Mouse (Mus musculus) megakaryocyte, embryonic 14.5 days (primary cell): Measurements from ENCODE around the gene Naa15.

ENCODE experiments used
- FLI1 ChIP-seq: IDR thresholded peaks from 2 replicates; pipeline ENCODE4 v1.6.1; 2012; ENCODE audit warnings: low read length, inconsistent platforms, mixed read lengths
- GATA1 ChIP-seq: IDR thresholded peaks from 3 replicates; pipeline ENCODE4 v1.6.1; 2012; ENCODE audit warnings: mixed read lengths, low read length, inconsistent platforms, borderline replicate concordance

- TF ChIP-seq GATA1 (no peak), FLI1 (no peak)
These were observed 28.4 kb upstream of the Naa15 start for GRCm38 (mm10) chr3:51386441-51387133.
